Mouse (Mus musculus): ENCODE results near the gene Serpinb3b.
"Not testable (repeated sequence)": the region's sequence is repeated elsewhere in the genome, so short reads cannot be mapped to it uniquely, and the experiment has no call there.

Serpinb3b gene

DNA sequence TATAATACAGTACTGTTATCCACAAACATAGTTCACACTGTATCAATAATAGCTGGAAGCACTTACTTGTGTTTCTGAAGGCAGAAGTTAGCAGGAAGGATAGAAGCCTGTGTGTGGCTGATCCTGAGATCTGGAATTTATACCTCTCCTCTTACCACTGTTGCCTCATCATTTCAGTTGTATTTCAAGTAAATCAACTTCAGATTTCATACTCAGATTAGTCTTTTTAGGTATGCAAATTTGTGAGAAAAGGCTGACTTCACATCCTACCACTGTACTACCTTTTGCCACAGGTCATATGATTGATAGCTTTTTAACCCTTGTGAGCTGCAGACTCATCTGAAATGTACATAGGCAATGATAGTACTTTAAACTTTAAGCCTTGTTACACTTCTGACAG, at the start of gene Serpinb3b, which contains the start of gene Serpinb3c:
Serpinb3b (minus strand) TSS at position 101 of the 400 bp plus-strand sequence.
Serpinb3c (minus strand) TSS at position 111 of the 400 bp plus-strand sequence.
- not testable (repeated sequence) for DNase-seq

DNA sequence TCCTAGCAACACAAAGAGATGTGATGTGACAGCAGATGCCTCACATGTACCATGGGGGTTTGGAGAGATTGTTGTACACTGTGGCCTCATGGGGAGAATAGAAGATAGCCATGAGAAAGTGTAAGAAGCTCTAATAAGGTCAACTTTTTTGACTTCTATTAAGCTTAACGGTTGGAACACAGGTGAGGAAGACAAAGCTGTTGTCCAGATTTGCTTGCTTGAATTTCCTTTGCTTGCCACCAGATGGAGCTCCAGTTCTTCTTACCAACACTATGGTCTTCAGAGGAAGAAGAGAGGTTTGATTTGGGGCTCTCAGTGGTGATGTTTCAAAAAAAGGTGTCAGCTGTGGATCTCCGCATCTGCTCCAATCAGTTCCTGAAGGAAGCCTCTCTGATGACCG, 35.0 kb downstream of the Serpinb3b start:
- DNase-seq = not testable (repeated sequence)

DNA sequence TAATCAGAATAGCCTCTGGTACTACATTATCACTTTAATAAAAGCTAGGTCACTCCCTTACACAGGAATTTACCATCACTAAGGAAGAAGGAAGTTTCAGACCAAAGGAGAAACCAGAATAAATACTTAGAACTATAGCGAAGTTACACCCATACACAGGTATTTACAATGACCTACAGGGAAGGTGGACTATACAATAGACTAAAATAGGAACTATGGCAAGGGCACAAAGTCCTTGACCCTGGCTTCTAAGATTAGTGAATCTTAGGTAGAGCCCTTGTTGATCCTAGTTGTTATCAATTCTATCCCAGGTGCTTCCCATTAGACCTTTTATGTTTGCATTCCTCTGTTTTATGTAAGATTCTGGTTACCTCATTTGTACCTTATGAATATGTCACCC, 60.9 kb downstream of the Serpinb3b start:
- DNase-seq = not testable (repeated sequence)

DNA sequence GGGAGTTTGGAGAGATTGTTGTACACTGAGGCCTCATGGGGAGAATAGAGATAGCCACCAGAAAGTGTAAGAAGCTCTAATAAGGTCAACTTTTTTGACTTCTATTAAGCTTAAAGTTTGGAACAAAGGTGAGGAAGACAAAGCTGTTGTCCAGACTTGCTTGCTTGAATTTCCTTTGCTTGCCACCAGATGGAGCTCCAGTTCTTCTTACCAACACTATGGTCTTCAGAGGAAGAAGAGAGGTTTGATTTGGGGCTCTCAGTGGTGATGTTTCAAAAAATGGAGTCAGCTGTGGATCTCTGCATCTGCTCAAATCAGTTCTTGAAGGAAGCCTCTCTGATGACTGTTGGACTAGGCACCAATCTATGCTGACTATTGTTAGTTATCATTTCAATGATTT, 150.7 kb downstream of the Serpinb3b start:
- DNase-seq = not testable (repeated sequence)

Measured in thymus, postnatal 14 days (tissue).